Mouse (Mus musculus) cortical plate, adult 2 months (tissue): ENCODE measurements around the gene Gm13278.
"Not testable (repeated sequence)": the region's sequence is repeated elsewhere in the genome, so short reads cannot be mapped to it uniquely, and the experiment has no call there.

Source experiments
- CTCF ChIP-seq: fragments of 200-500 bp; IDR thresholded peaks from 2 replicates; pipeline ENCODE4 v1.5.1; 2011; ENCODE audit warnings: mild to moderate bottlenecking, control low read depth, low read length; ENCODE audit not compliant: insufficient read depth; ENCODE audit errors: extremely low read depth
- POLR2A ChIP-seq: fragments of 200-500 bp; IDR thresholded peaks from 2 replicates; pipeline ENCODE4 v1.6.1; 2011; ENCODE audit warnings: mild to moderate bottlenecking, low read length, control low read depth; ENCODE audit not compliant: insufficient read depth; ENCODE audit errors: extremely low read depth

GRCm38 (mm10) chr4:88799365-88799764, 8.0 kb downstream of the Gm13278 start, which contains the start of gene Gm13285:
- TF ChIP-seq POLR2A, CTCF: not testable (repeated sequence)
